Mouse (Mus musculus) neural tube, embryonic 11.5 days (tissue): ENCODE results near the gene Il6ra. TPM values are rescaled to one million over a fixed set of nuclear protein-coding genes. Genes with fewer than 3 reads are reported as not detected.

Source experiments
- ATAC-seq: fragments of 200-750 bp; cut with Nextera tagmentation; 2 replicates; pipeline ENCODE4 v1.8.0; 2017; ENCODE audit warnings: moderate number of reproducible peaks, mild to moderate bottlenecking, moderate TSS enrichment, moderate library complexity; ENCODE audit not compliant: insufficient read depth, low FRiP score, low TSS enrichment
- DNase-seq: peaks from one replicate; pipeline ENCODE4 v3.0.0-alpha.2; 2015; ENCODE audit warnings: low spot score
- H3K27ac ChIP-seq: fragments of 300-500 bp; sonication (generic); 2 replicates; pipeline ENCODE4 v1.5.1; 2014; ENCODE audit warnings: low read depth, mild to moderate bottlenecking, low read length
- H3K27me3 ChIP-seq: fragments of 300-500 bp; sonication (generic); 2 replicates; pipeline ENCODE4 v1.6.1; 2014; ENCODE audit warnings: mild to moderate bottlenecking, low read length, mixed read lengths; ENCODE audit not compliant: control insufficient read depth, insufficient read depth
- H3K36me3 ChIP-seq: fragments of 300-500 bp; sonication (generic); 2 replicates; pipeline ENCODE4 v1.6.1; 2014; ENCODE audit warnings: mild to moderate bottlenecking, low read length, moderate library complexity, mixed read lengths; ENCODE audit not compliant: control insufficient read depth, insufficient read depth
- H3K4me1 ChIP-seq: fragments of 300-500 bp; sonication (generic); 2 replicates; pipeline ENCODE4 v1.6.1; 2014; ENCODE audit warnings: low read length, mixed read lengths; ENCODE audit not compliant: control insufficient read depth, insufficient read depth
- H3K4me2 ChIP-seq: fragments of 300-500 bp; sonication (generic); 2 replicates; pipeline ENCODE4 v1.6.1; 2014; ENCODE audit warnings: low read depth, mild to moderate bottlenecking, moderate library complexity
- H3K4me3 ChIP-seq: fragments of 300-500 bp; sonication (generic); 2 replicates; pipeline ENCODE4 v1.5.1; 2014; ENCODE audit warnings: low read depth, low read length
- H3K9ac ChIP-seq: fragments of 300-500 bp; sonication (generic); 2 replicates; pipeline ENCODE4 v1.6.1; 2014; ENCODE audit warnings: mild to moderate bottlenecking, low read length
- H3K9me3 ChIP-seq: fragments of 300-500 bp; sonication (generic); 2 replicates; pipeline ENCODE4 v1.6.1; 2016; ENCODE audit warnings: low read length; ENCODE audit not compliant: control insufficient read depth
- WGBS: fragments of 180-500 bp; shearing (Covaris S2); extraction: QIAGEN DNeasy Blood & Tissue Kit; methylation state at CpG from one replicate; pipeline ENCODE4 v1.1.7; 2014; 5-methylcytosine and 5-hydroxymethylcytosine counted together
- polyA plus RNA-seq: library from polyadenylated mRNA; unstranded; fragments of >200 nt; fragmentation: Nextera tagmentation; extraction: Ambion mirVana; gene quantifications from 2 replicates; pipeline ENCODE4 v1.2.1, GENCODE M21; 2014

Il6ra gene
- polyA plus RNA-seq, 1 experiment from 2014 or later: 0.08 TPM

GRCm38 (mm10) chr3:89842258-89842657 is 70.7 kb downstream of the Il6ra start:
- ATAC-seq: no peak
- Histone ChIP-seq H3K27ac (no peak overlapping the region), H3K9me3 (no peaks in the 10 kb centered on the region), H3K4me2 (no peak overlapping the region), H3K36me3 (no peaks in the 10 kb centered on the region), H3K9ac (no peak overlapping the region), H3K27me3 (no peaks in the 10 kb centered on the region), H3K4me3 (no peak overlapping the region), H3K4me1 (no peaks in the 10 kb centered on the region)
- WGBS: 78% methylated on average over 4 of the region's 4 CpGs
- peak; percentile 49 for DNase-seq

- Histone ChIP-seq H3K27ac (no peak overlapping the region), H3K4me1 (no peaks in the 10 kb centered on the region), H3K27me3 (peaks cover 34% of the 10 kb centered on the region), H3K9ac (no peak overlapping the region), H3K4me2 (no peak overlapping the region), H3K9me3 (no peaks in the 10 kb centered on the region), H3K36me3 (no peaks in the 10 kb centered on the region), H3K4me3 (no peak overlapping the region)
- ATAC-seq (no peak), DNase-seq (no peak)
- 56% methylated on average over 8 of the region's 8 CpGs for WGBS
Observed at GRCm38 (mm10) chr3:89835362-89835761, 77.6 kb downstream of the Il6ra start.

- DNase-seq: peak; percentile 32
- 3% methylated on average over 65 of the region's 96 CpGs for WGBS
- peaks cover 48% of the 10 kb centered on the region for H3K27me3 ChIP-seq
- H3K36me3 ChIP-seq: no peaks in the 10 kb centered on the region
- ATAC-seq: no peak
- H3K4me1 ChIP-seq: no peaks in the 10 kb centered on the region
- peak within 1 kb of the TSS; percentile 47 for H3K4me2 ChIP-seq
- peak within 1 kb of the TSS; percentile 19 for H3K9ac ChIP-seq
- no peaks in the 10 kb centered on the region for H3K9me3 ChIP-seq
- H3K4me3 ChIP-seq: peak within 1 kb of the TSS; percentile 24
- H3K27ac ChIP-seq: no peak within 1 kb of the TSS
Observed at GRCm38 (mm10) chr3:89830815-89831591, 82.0 kb downstream of the Il6ra start, which contains the start of gene She. Gene She, plus strand, starts transcription at chr3:89831370.

- Histone ChIP-seq H3K4me2 (no peak overlapping the region), H3K4me3 (no peak overlapping the region), H3K27ac (no peak overlapping the region), H3K27me3 (peaks cover 23% of the 10 kb centered on the region), H3K9me3 (no peaks in the 10 kb centered on the region), H3K36me3 (no peaks in the 10 kb centered on the region), H3K4me1 (no peaks in the 10 kb centered on the region), H3K9ac (no peak overlapping the region)
- no peak for DNase-seq
- WGBS: 60% methylated on average over 3 of the region's 3 CpGs
- ATAC-seq: no peak
Observed at GRCm38 (mm10) chr3:89826295-89826694, 86.7 kb downstream of the Il6ra start.

GRCm38 (mm10) chr3:89823594-89823993 is 89.4 kb downstream of the Il6ra start:
- Histone ChIP-seq H3K9me3 (no peaks in the 10 kb centered on the region), H3K4me1 (no peaks in the 10 kb centered on the region), H3K27ac (no peak overlapping the region), H3K4me3 (no peak overlapping the region), H3K9ac (no peak overlapping the region), H3K27me3 (no peaks in the 10 kb centered on the region), H3K36me3 (no peaks in the 10 kb centered on the region), H3K4me2 (no peak overlapping the region)
- no peak for DNase-seq
- no peak for ATAC-seq
- 68% methylated on average over 2 of the region's 2 CpGs for WGBS

GRCm38 (mm10) chr3:89821548-89822480 is 91.2 kb downstream of the Il6ra start:
- WGBS: 72% methylated on average over 10 of the region's 10 CpGs
- no peaks in the 10 kb centered on the region for H3K27me3 ChIP-seq
- H3K9ac ChIP-seq: no peak overlapping the region
- DNase-seq (no peak), ATAC-seq (no peak)
- no peak overlapping the region for H3K4me3 ChIP-seq
- H3K27ac ChIP-seq: no peak overlapping the region
- no peak overlapping the region for H3K4me2 ChIP-seq
- no peaks in the 10 kb centered on the region for H3K4me1 ChIP-seq
- no peaks in the 10 kb centered on the region for H3K36me3 ChIP-seq
- H3K9me3 ChIP-seq: no peaks in the 10 kb centered on the region

- no peaks in the 10 kb centered on the region for H3K9me3 ChIP-seq
- 87% methylated on average over 11 of the region's 11 CpGs for WGBS
Observed at GRCm38 (mm10) chr3:89821096-89821513, 91.9 kb downstream of the Il6ra start.

GRCm38 (mm10) chr3:89820311-89821095 is 92.5 kb downstream of the Il6ra start:
- DNase-seq (no peak), ATAC-seq (no peak)
- WGBS: 86% methylated on average over 12 of the region's 12 CpGs
- Histone ChIP-seq H3K9me3 (no peaks in the 10 kb centered on the region), H3K4me3 (no peak overlapping the region), H3K36me3 (no peaks in the 10 kb centered on the region), H3K9ac (no peak overlapping the region), H3K27me3 (no peaks in the 10 kb centered on the region), H3K4me1 (no peaks in the 10 kb centered on the region), H3K4me2 (no peak overlapping the region), H3K27ac (no peak overlapping the region)

More at GRCm38 (mm10) chr3:89821096-89821513, 91.9 kb downstream of the Il6ra start:
- Histone ChIP-seq H3K27ac (no peak overlapping the region), H3K36me3 (no peaks in the 10 kb centered on the region), H3K9ac (no peak overlapping the region), H3K4me1 (no peaks in the 10 kb centered on the region), H3K4me2 (no peak overlapping the region), H3K27me3 (no peaks in the 10 kb centered on the region), H3K4me3 (no peak overlapping the region)
- ATAC-seq (no peak), DNase-seq (no peak)
